Mouse (Mus musculus): Measurements from ENCODE around the gene Ppard.
"Not testable (repeated sequence)": the region's sequence is repeated elsewhere in the genome, so short reads cannot be mapped to it uniquely, and the experiment has no call there.

The Ppard gene

DNA sequence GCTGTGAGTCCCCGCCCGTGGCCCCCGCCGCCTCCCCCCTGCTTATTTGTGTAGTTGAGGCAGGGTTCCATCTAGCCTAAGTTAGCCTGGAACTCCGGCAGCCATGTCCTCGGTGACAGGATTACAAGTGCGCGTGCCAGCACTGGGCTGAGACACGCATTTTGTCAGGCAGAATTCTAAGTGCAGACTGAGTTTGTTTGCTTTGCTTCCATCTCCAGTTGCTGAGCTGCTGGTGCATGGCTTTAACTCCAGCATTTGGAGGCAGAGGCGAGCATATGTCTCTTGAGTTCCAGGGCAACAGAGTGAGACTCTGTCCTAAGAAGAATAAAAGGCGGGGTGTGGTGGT lies 81.4 kb downstream of the Ppard start:
- DNase-seq (ENCODE audit: low spot score in 2 of 2): no peak

DNA sequence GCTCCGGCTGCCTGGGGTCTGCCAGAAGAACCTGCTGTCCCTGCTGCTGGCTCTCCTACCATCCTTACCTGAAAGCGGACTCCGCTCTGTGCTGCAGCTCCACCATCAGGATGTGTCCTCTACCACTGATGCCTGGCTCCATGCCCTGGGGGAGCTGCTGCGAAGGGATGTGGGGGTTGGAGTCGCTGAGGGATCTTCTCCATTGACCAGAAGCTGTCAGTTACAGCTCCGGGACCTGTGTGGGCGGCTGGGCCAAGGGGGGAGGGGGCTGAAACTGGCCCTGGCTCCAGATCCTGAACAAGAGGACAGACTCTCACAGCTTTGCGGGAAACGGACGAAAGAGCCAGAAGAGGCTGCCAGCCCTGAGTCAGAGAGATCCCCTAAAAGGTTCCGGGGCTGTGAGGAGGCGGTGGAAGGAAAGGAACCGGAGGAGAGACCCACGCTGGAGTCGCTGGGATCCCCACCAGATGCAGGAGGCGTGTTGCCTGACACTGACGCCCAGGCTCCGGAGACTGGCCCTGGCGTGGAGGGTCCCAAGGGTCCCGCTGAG lies 83.2 kb downstream of the Ppard start:
- no peak for DNase-seq (ENCODE audit: low spot score in 2 of 2)

DNA sequence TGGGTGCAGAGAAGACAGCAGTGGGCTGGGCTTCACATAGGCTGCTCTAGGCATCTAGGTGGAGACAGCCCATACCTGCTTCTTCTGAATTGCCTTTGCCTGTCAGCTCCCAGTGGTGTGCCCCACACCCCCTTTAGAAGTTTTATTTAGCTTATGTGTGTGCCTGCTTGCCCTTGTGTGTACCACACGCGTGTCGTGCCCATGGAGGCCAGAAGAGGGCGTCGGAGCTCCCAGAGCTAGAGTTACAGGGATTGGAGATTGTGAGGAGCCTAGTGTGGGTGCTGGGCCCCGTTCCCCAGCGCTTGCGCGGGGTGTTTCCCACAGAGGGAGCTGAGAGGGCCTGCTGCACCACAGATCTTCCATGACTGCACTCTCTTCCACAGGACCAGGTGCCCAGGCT lies 84.0 kb downstream of the Ppard start:
- no peak for DNase-seq (ENCODE audit: low spot score in 2 of 2)

DNA sequence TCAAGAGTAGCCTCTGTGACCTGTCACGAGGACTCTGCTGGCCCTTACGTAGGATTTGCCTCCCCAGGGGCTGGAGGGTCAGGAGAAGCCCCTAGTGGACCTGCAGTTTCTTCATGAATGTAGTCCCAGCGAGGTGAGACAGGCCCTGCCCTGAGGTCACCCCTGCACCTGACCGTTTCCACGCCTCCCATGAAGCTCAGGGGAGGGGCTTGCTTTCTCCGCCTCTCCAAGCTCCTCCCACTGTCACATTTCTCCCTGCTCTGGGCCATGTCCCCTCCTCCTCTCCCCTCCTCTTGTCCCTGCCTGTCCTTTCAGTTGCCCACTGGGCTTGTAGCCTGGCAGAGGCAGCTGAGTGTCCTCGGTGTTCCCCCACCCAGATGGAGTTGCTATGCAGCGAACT lies 84.6 kb downstream of the Ppard start:
- DNase-seq (ENCODE audit: low spot score in 2 of 2): no peak

- no peak for DNase-seq (ENCODE audit: low spot score in 2 of 2)
Observed at GRCm38 (mm10) chr17:28317725-28318124, 85.2 kb downstream of the Ppard start.

GRCm38 (mm10) chr17:28321700-28322099 lies 89.2 kb downstream of the Ppard start:
- DNase-seq (ENCODE audit: low spot score in 2 of 2): no peak

GRCm38 (mm10) chr17:28323786-28324185 lies 91.3 kb downstream of the Ppard start:
- DNase-seq (ENCODE audit: low spot score in 2 of 2): no peak

DNA sequence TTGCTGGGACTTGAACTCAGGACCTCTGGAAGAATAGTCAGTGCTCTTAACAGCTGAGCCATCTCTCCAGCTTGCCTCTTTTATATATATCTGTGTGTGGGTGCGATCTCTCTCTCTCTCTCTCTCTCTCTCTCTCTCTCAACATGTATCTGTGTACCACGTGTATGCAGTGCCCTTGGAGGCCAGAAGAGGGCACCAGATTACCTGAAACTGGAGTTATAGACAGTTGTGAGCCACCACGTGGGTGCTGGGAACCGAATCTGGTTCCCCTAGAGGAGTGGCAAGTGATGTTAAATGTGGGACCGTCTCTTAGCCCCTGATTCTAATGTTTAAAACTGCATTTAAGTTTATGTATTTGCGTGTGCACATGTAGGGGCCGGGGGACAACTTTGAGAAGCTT lies 91.9 kb downstream of the Ppard start:
- not testable (repeated sequence) for DNase-seq (ENCODE audit: low spot score in 2 of 2)

DNA sequence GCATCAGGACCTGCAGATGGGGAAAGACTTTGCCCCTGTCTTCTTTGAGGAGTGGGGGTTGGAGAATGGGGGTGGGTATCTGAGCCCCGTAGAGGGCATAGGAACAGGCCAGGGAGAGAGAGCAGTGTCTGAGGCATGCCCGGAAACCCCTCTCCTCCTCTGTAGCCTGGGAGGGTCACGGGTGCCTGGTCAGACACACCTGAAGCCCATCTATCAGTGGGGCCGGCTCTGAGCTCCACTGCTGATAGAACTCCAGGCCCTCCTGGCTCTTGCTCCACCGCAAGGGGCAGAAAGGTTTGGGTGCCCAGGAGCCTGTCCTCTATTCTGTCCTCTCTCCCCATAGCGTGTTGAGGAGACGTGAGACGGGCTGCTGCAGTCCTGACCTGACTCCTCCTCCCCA lies 93.3 kb downstream of the Ppard start:
- no peak for DNase-seq (ENCODE audit: low spot score in 2 of 2)

GRCm38 (mm10) chr17:28326951-28327350 lies 94.5 kb downstream of the Ppard start:
- DNase-seq (ENCODE audit: low spot score in 2 of 2): no peak

DNA sequence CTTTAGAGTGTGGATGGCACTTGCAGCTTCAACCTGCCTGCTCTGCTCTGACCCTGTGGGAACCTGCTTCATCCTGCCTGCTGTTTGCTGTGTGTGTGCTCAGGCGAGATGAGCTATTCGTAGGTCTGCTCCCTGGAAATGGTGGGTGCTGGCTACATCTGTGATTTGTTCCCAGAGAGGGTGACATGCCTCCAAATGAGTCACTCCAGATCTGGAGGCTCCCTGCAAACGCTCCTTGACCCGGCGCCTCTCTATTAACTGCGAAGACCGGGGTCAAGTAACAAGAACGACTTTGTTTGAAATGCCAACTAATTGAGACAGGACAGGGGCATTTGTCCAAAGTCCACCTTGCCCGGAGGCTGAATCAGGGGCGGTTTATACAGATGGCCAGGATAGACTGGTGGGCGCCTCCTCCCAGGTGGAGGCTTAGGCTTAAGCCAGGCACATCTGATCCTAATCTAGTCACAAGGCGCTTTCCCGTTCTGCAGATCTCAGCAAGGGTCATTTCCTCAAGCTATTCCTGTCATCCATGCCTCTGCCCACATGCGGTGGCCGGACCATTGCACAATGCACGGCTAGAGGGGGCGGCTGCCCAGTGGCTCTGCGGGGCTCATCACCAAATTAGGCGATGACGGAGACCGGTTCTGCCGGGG lies 95.3 kb downstream of the Ppard start:
- no peak for DNase-seq (ENCODE audit: low spot score in 2 of 2)

GRCm38 (mm10) chr17:28328366-28328928 lies 95.9 kb downstream of the Ppard start, which contains the start of gene Rpl10a:
Gene Rpl10a (plus strand): TSS chr17:28328471.
- peak; percentile 91 to 96 for DNase-seq (ENCODE audit: low spot score in 2 of 2)

GRCm38 (mm10) chr17:28328946-28329345 lies 96.4 kb downstream of the Ppard start:
- DNase-seq (ENCODE audit: low spot score in 2 of 2): no peak

- DNase-seq (ENCODE audit: low spot score in 2 of 2): no peak
Observed at GRCm38 (mm10) chr17:28329503-28330231, 97.2 kb downstream of the Ppard start.

- no peak for DNase-seq (ENCODE audit: low spot score in 2 of 2)
Observed at GRCm38 (mm10) chr17:28330232-28330546, 97.7 kb downstream of the Ppard start.

DNA sequence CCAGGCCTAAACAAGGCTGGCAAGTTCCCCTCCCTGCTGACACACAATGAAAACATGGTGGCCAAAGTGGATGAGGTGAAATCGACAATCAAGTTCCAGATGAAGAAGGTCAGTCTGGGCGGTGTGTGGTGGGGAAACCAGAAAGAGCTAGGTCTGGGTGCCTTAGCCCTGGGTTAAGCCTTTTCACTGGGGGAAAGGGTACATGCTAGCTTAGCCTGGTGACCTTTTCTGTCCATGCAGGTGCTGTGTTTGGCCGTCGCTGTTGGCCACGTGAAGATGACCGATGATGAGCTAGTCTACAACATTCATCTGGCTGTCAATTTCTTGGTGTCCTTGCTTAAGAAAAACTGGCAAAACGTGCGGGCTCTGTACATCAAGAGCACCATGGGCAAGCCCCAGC lies 98.1 kb downstream of the Ppard start:
- not testable (repeated sequence) for DNase-seq (ENCODE audit: low spot score in 2 of 2)

DNA sequence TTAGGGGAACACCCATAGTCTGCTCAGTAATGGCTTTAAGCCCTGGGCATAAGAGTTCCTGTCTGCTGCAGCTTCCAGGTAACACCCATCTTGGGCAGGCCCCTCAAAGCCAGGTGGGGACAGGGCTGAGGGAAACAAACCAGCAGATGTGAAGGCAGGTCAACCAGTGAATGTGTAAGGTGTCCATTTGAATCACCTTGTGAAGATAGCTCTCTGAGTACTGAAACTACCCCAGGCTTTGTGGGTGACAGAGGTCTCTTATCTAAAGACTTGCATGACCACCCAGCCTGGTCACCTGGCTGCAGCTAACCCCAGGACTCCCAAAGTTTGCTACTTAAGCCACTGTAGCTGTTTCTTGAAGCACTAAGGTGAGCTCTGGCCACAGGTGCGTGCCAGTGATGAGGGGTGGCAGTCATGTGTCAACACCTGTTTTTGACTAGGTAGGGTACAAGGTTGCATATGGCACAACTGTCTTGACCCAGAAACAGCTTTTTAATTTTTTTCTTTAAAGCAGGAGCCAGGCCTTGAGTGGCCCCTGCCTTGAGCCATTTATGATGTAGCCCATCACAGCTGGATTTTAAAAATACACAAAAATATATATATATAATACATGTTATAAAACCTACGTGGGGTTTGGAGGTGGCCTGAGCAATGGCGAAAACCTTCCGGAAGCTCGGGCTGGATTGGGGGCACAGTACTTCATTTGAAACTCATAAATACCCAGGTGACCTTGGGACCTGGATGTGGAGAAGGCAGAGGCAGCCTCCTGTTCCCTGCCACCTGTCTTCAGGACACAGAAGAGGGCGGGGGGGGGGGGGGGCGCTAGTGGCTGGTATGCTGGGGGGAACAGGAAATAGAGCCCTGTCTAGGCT lies 99.0 kb downstream of the Ppard start:
- DNase-seq (ENCODE audit: low spot score in 2 of 2): no peak

DNA sequence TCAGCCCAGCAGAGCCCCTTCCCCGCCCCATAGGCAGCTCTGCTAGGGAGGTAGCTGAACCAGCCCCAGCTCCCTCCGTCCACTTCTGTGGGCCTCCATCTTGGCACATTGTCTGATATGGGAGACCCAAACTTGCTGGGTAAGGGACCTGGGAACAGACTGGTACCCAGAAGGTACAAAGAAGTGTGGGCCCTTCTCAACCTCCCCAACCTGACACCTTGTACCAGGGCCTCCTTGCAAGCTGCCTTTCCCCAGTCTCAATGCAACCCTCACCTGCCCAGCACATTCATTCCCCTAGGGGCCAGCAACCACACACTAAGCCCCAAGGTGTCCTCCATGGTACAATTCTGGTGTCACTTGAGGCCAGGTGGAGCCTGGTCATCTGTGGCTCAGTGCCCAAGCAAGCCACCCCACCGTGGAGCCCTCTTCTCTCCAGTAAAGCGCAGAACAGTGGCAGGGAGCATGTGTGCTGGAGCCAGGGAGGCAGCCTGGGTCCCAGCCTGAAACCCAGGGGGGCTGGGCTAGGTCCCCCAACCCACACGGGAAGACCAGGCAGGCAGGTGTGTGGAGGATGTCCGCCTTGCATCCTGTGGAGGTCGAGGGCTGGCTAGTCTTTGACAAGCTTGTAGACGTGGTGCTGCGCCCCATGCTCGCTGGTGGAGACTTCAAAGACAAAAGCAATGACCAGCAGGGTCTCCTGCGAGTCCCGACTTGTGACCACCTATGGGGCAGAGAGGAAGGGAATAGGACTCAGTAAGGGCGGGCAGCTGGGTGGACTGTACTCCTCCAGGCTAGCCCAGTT lies 99.8 kb downstream of the Ppard start:
- no peak for DNase-seq (ENCODE audit: low spot score in 2 of 2)

DNA sequence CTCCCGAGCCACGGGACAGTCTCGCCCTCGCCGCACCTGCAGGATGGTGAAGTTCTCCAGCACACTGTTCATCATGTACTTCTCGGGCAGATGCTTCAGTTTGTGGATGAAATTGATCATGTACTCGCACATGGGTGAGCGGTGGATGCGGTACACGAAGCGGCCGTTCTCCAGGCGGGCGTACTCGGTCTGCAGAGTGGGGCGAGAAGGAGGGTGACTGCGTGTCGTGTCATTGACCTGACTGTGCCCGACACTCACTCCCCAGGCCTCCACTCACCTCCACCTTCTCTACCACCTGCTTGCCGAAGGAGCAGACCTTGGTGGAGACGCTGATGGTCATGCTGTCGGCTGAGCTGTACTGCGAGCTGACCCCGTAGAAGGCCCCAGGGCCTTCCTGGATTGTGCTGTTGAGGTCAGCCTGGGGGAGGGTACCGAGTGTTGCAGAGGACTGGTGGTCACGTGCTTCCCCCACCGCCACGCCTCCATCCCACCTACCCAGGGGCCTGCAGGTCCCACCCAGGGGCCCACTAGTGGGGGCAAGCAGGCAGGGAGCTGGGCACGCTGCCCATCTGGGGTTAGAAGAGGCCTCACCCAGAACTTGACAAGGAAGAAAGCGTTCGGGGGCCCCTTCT lies 100.5 kb downstream of the Ppard start:
- DNase-seq (ENCODE audit: low spot score in 2 of 2): no peak

GRCm38 (mm10) chr17:28335267-28335666 lies 102.8 kb downstream of the Ppard start:
- DNase-seq (ENCODE audit: low spot score in 2 of 2): no peak

GRCm38 (mm10) chr17:28337547-28337946 lies 105.0 kb downstream of the Ppard start:
- DNase-seq (ENCODE audit: low spot score in 2 of 2): no peak

Data from heart, adult 9 months (tissue).